Mouse (Mus musculus): ENCODE results near the gene Hist1h2ah. TPM values are rescaled to one million over a fixed set of nuclear protein-coding genes. Genes with fewer than 3 reads are reported as not detected.
A peak's percentile ranks its signal among the peaks of the same experiment; 100 is the strongest.

Gene Hist1h2ah
- total and polyA plus RNA-seq, 2 experiments from 2014 or later: 2.2 to 67.7 TPM

- Histone ChIP-seq H3K9me3 (ENCODE audit: low read length) (no peaks in the 10 kb centered on the region), H3K27me3 (ENCODE audit: insufficient read depth, low read length) (no peaks in the 10 kb centered on the region), H3K4me2 (ENCODE audit: low read depth, low read length) (peak overlapping the region; percentile 67), H3K4me1 (ENCODE audit: insufficient read depth, low read length) (no peaks in the 10 kb centered on the region), H3K36me3 (ENCODE audit: insufficient read depth, low read length) (no peaks in the 10 kb centered on the region), H3K9ac (replicated peaks; ENCODE audit: low read length) (peak overlapping the region; percentile 40), H3K27ac (peak overlapping the region; percentile 76), H3K4me3 (ENCODE audit: low read length) (peak overlapping the region; percentile 49)
- DNase-seq (ENCODE audit: low spot score) (peak; percentile 93), ATAC-seq (peak; percentile 97)
- TF ChIP-seq CTCF (IDR thresholded peaks at IDR 0.05; ENCODE audit: low read depth): peak; percentile 83
- under 1% methylated on average over 52 of the region's 52 CpGs for WGBS
These were observed 15.5 kb upstream of the Hist1h2ah start for GRCm38 (mm10) chr13:22050591-22051522.

- Histone ChIP-seq H3K4me2 (ENCODE audit: low read depth, low read length) (peak overlapping the region; percentile 67), H3K4me3 (ENCODE audit: low read length) (peak overlapping the region; percentile 49), H3K27me3 (ENCODE audit: insufficient read depth, low read length) (no peaks in the 10 kb centered on the region), H3K36me3 (ENCODE audit: insufficient read depth, low read length) (no peaks in the 10 kb centered on the region), H3K9me3 (ENCODE audit: low read length) (no peaks in the 10 kb centered on the region), H3K27ac (peak overlapping the region; percentile 76), H3K9ac (replicated peaks; ENCODE audit: low read length) (peak overlapping the region; percentile 40), H3K4me1 (ENCODE audit: insufficient read depth, low read length) (no peaks in the 10 kb centered on the region)
- WGBS: 2% methylated on average over 14 of the region's 14 CpGs
- TF ChIP-seq CTCF (IDR thresholded peaks at IDR 0.05; ENCODE audit: low read depth): no peak
- DNase-seq (ENCODE audit: low spot score): peak; percentile 75
- ATAC-seq: peak; percentile 50
These were observed 14.5 kb upstream of the Hist1h2ah start for GRCm38 (mm10) chr13:22049737-22050440.

- H3K27ac ChIP-seq: no peak overlapping the region
- TF ChIP-seq CTCF (IDR thresholded peaks at IDR 0.05; ENCODE audit: low read depth): no peak
- H3K9ac ChIP-seq (replicated peaks; ENCODE audit: low read length): no peak overlapping the region
- H3K36me3 ChIP-seq (ENCODE audit: insufficient read depth, low read length): no peaks in the 10 kb centered on the region
- no peaks in the 10 kb centered on the region for H3K4me1 ChIP-seq (ENCODE audit: insufficient read depth, low read length)
- DNase-seq (ENCODE audit: low spot score) (no peak), ATAC-seq (no peak)
- H3K27me3 ChIP-seq (ENCODE audit: insufficient read depth, low read length): no peaks in the 10 kb centered on the region
- H3K4me2 ChIP-seq (ENCODE audit: low read depth, low read length): no peak overlapping the region
- no peaks in the 10 kb centered on the region for H3K9me3 ChIP-seq (ENCODE audit: low read length)
- no peak overlapping the region for H3K4me3 ChIP-seq (ENCODE audit: low read length)
- 81% methylated on average over 2 of the region's 2 CpGs for WGBS
These were observed 13.7 kb upstream of the Hist1h2ah start for GRCm38 (mm10) chr13:22049041-22049440.

GRCm38 (mm10) chr13:22045311-22045710 lies 9.9 kb upstream of the Hist1h2ah start:
- Histone ChIP-seq H3K27ac (no peak overlapping the region), H3K9ac (replicated peaks; ENCODE audit: low read length) (no peak overlapping the region), H3K4me2 (ENCODE audit: low read depth, low read length) (no peak overlapping the region), H3K27me3 (ENCODE audit: insufficient read depth, low read length) (no peaks in the 10 kb centered on the region), H3K4me1 (ENCODE audit: insufficient read depth, low read length) (peaks cover 10% of the 10 kb centered on the region; the same call in 1 of the 2 replicates), H3K36me3 (ENCODE audit: insufficient read depth, low read length) (no peaks in the 10 kb centered on the region), H3K4me3 (ENCODE audit: low read length) (no peak overlapping the region), H3K9me3 (ENCODE audit: low read length) (no peaks in the 10 kb centered on the region)
- no peak for TF ChIP-seq CTCF (IDR thresholded peaks at IDR 0.05; ENCODE audit: low read depth)
- WGBS: 66% methylated on average over 2 of the region's 2 CpGs
- ATAC-seq: no peak
- DNase-seq (ENCODE audit: low spot score): no peak

GRCm38 (mm10) chr13:22044432-22045155 lies 9.2 kb upstream of the Hist1h2ah start:
- H3K27me3 ChIP-seq (ENCODE audit: insufficient read depth, low read length): no peaks in the 10 kb centered on the region
- H3K9me3 ChIP-seq (ENCODE audit: low read length): no peaks in the 10 kb centered on the region
- no peak overlapping the region for H3K4me3 ChIP-seq (ENCODE audit: low read length)
- no peak overlapping the region; the same call in 1 of the 2 replicates for H3K4me2 ChIP-seq (ENCODE audit: low read depth, low read length)
- H3K27ac ChIP-seq: no peak overlapping the region
- ATAC-seq (no peak), DNase-seq (ENCODE audit: low spot score) (no peak)
- H3K4me1 ChIP-seq (ENCODE audit: insufficient read depth, low read length): peaks cover 10% of the 10 kb centered on the region; the same call in 1 of the 2 replicates
- WGBS: 88% methylated on average over 6 of the region's 6 CpGs
- no peaks in the 10 kb centered on the region for H3K36me3 ChIP-seq (ENCODE audit: insufficient read depth, low read length)
- no peak for TF ChIP-seq CTCF (IDR thresholded peaks at IDR 0.05; ENCODE audit: low read depth)
- H3K9ac ChIP-seq (replicated peaks; ENCODE audit: low read length): no peak overlapping the region

Data from hindbrain, postnatal 0 days (tissue).